Mouse (Mus musculus) spleen, adult 2 months (tissue): ENCODE measurements around the gene Acot13. TPM values are rescaled to one million over a fixed set of nuclear protein-coding genes. Genes with fewer than 3 reads are reported as not detected.
"Not testable (repeated sequence)": the region's sequence is repeated elsewhere in the genome, so short reads cannot be mapped to it uniquely, and the experiment has no call there.

Experiments
- DNase-seq, 2 experiments: peaks; one replicate each; pipeline versions ENCODE4 v3.0.0 to v3.0.0-alpha.2; 2012 to 2021; ENCODE audit warnings: low spot score in 2 of 2, low read depth in 1 of 2
- H3K27ac ChIP-seq: fragments of 200-500 bp; 2 replicates; pipeline ENCODE4 v1.5.1; 2012; ENCODE audit warnings: low read length, inconsistent platforms; ENCODE audit not compliant: insufficient read depth
- H3K27me3 ChIP-seq: fragments of 200-500 bp; 2 replicates; pipeline ENCODE4 v1.6.1; 2012; ENCODE audit warnings: mild to moderate bottlenecking, moderate library complexity, low read length, inconsistent platforms; ENCODE audit not compliant: control insufficient read depth, insufficient read depth
- H3K36me3 ChIP-seq: fragments of 200-500 bp; 2 replicates; pipeline ENCODE4 v1.6.1; 2012; ENCODE audit warnings: mild to moderate bottlenecking, low read length, inconsistent platforms; ENCODE audit not compliant: control insufficient read depth, insufficient read depth
- H3K4me1 ChIP-seq: fragments of 200-500 bp; 2 replicates; pipeline ENCODE4 v1.6.1; 2011; ENCODE audit warnings: inconsistent platforms; ENCODE audit not compliant: control insufficient read depth, insufficient read depth, insufficient read length
- H3K4me3 ChIP-seq: fragments of 200-500 bp; 2 replicates; pipeline ENCODE4 v1.5.1; 2011; ENCODE audit warnings: mild to moderate bottlenecking, inconsistent platforms; ENCODE audit not compliant: insufficient read depth, insufficient read length; ENCODE audit errors: extremely low read depth
- CTCF ChIP-seq: fragments of 200-500 bp; IDR thresholded peaks from 2 replicates; pipeline ENCODE4 v1.5.1; 2011; ENCODE audit warnings: mild to moderate bottlenecking, inconsistent platforms; ENCODE audit not compliant: insufficient read depth, insufficient read length, insufficient replicate concordance; ENCODE audit errors: extremely low read depth
- POLR2A ChIP-seq: fragments of 200-500 bp; IDR thresholded peaks from 2 replicates; pipeline ENCODE4 v1.6.1; 2011; ENCODE audit warnings: low read depth, low read length, inconsistent platforms
- WGBS: fragments of 180-500 bp; shearing (Covaris S2); methylation state at CpG from one replicate; pipeline ENCODE4 v1.1.7; 2018; 5-methylcytosine and 5-hydroxymethylcytosine counted together
- polyA plus RNA-seq: library from polyadenylated mRNA; depleted of rRNA; stranded (reverse); fragments of >200 nt; gene quantifications from 2 replicates; pipeline ENCODE4 v1.2.3, GENCODE M21; 2012; rRNA removed

Acot13 gene
- polyA plus RNA-seq, 1 experiment, result 15.8 TPM

GRCm38 (mm10) chr13:24776146-24776844, 55.0 kb downstream of the Acot13 start:
- Histone ChIP-seq H3K27me3 (no peaks in the 10 kb centered on the region), H3K27ac (no peak overlapping the region), H3K4me3 (no peak overlapping the region), H3K4me1 (no peaks in the 10 kb centered on the region), H3K36me3 (no peaks in the 10 kb centered on the region)
- WGBS, result 42% methylated on average over 7 of the region's 7 CpGs
- TF ChIP-seq CTCF (peak; percentile 67; the same call in 1 of the 2 replicates), POLR2A (no peak)
- DNase-seq, result peak; percentile 43 to 62

- not testable (repeated sequence) for H3K4me1 ChIP-seq, H3K4me3 ChIP-seq, H3K27me3 ChIP-seq, H3K27ac ChIP-seq, DNase-seq, H3K36me3 ChIP-seq
- WGBS, result 95% methylated on average over 10 of the region's 10 CpGs
These were observed 59.9 kb downstream of the Acot13 start for GRCm38 (mm10) chr13:24771482-24771881.

Other genes starting within 250 kb of the Acot13 start
- 46.4 and 54.7 TPM in 2 replicates for gene Ripor2, start 249.4 kb downstream of the Acot13 start, polyA plus RNA-seq
- 0.11 TPM in 1 of 2 replicates, not detected in the other for gene Armh2, start 90.3 kb downstream of the Acot13 start, polyA plus RNA-seq
- 1.7 and 2.7 TPM in 2 replicates for gene Gmnn, start 69.6 kb downstream of the Acot13 start, polyA plus RNA-seq
- 21.0 and 22.6 TPM in 2 replicates for gene BC005537, start 29.9 kb downstream of the Acot13 start, polyA plus RNA-seq
- gene Tdp2, start 139 bp upstream of the Acot13 start, polyA plus RNA-seq, result 12.9 and 16.5 TPM in 2 replicates
- 0.01 TPM in 1 of 2 replicates, not detected in the other for gene D130043K22Rik, start 13.6 kb upstream of the Acot13 start, polyA plus RNA-seq
- gene Aldh5a1, start 106.1 kb upstream of the Acot13 start, polyA plus RNA-seq, result 0.50 and 0.55 TPM in 2 replicates
- gene Gpld1, start 111.6 kb upstream of the Acot13 start, polyA plus RNA-seq, result 0.11 and 0.13 TPM in 2 replicates
- 11.6 and 12.9 TPM in 2 replicates for gene Mrs2, start 188.8 kb upstream of the Acot13 start, polyA plus RNA-seq
- gene Dcdc2a, start 224.5 kb upstream of the Acot13 start, polyA plus RNA-seq, result 0.05 and 0.06 TPM in 2 replicates